Mouse (Mus musculus): Measurements from ENCODE around the gene Abr.

DNA sequence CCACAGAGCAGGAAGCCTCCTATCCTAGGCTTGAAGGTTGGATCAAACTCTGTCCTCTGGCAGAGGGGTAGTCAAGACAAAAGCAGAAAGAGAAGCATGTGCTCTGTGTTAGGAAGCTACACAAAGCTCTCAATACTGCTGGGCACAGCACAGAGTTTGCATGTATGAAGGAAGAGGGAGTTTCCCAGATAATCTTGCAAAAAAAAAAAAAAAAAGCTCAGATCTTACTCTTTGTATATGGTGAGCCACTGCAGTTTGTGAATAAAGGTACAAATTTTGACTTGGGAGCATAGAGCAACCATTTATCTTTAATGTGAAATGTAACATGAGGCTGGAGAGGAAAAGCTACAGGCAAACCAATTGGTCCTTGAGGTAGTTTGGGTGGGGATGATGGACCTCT is 11.2 kb downstream of the Abr start:
- no peak for TF ChIP-seq CTCF (IDR thresholded peaks at IDR 0.05 in 2 of 3, conservative IDR thresholded peaks at IDR 0.05 in 1 of 3; ENCODE audit: control insufficient read depth in 1 of 3, insufficient read depth in 1 of 3, low read depth in 2 of 3, low read length in 3 of 3, poor library complexity in 1 of 3, severe bottlenecking in 1 of 3)
- TF ChIP-seq POLR2AphosphoS2 (IDR thresholded peaks at IDR 0.05; ENCODE audit: low read length): no peak
- no peak for TF ChIP-seq JUND (IDR thresholded peaks at IDR 0.05; ENCODE audit: low read depth, low read length)
- TF ChIP-seq TAL1 (IDR thresholded peaks at IDR 0.05; ENCODE audit: low read length): no peak
- TF ChIP-seq MEF2A (IDR thresholded peaks at IDR 0.05; ENCODE audit: extremely low read depth, insufficient replicate concordance, low read depth, low read length, poor library complexity, severe bottlenecking): no peak
- TF ChIP-seq EP300 (IDR thresholded peaks at IDR 0.05; ENCODE audit: low read depth in 1 of 2, low read length in 2 of 2): no peak
- TF ChIP-seq NRF1 (IDR thresholded peaks at IDR 0.05; ENCODE audit: insufficient read depth, low read depth, low read length, poor library complexity, severe bottlenecking): no peak

Measured in MEL (cell line).